Comparison of ENCODE assay signal across 3 mouse cellular contexts in the genomic region with DNA sequence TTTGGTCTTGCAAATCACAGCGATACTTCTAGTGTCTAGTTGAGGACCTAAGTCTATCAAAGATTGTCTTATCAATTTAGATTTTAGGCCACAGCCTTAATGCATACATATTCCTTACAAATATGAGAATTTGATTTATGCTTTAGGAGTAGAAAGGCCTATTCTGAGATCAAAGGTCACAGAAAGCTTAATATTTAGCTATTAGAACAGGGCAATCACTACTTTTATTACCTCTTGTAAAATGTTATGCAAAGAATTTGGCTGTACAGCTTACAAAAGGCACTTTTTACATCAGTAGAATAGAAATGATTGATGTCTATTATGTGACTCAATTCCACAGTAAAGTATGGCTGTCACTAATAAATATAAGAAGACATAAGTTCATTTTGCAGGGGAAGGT.
ATAC-seq and TF ChIP-seq lines count a peak whose summit lies in the region.
"Not testable (repeated sequence)": the region's sequence is repeated elsewhere in the genome, so short reads cannot be mapped to it uniquely, and the experiment has no call there.

No protein-coding gene starts in this region.

- H3K9ac ChIP-seq in intestine, embryonic 15.5 days; intestine, embryonic 16.5 days (ENCODE audit: low read depth, low read length); intestine, postnatal 0 days (ENCODE audit: low read depth, low read length): not testable (repeated sequence)

- not testable (repeated sequence) for H3K9me3 ChIP-seq in intestine, embryonic 15.5 days; intestine, embryonic 16.5 days (ENCODE audit: control insufficient read depth, low read length); intestine, postnatal 0 days (ENCODE audit: control insufficient read depth)

- not testable (repeated sequence) for H3K4me1 ChIP-seq in intestine, embryonic 15.5 days (replicated peaks); intestine, embryonic 16.5 days (ENCODE audit: control insufficient read depth, insufficient read depth, low read length); intestine, postnatal 0 days (replicated peaks; ENCODE audit: control insufficient read depth, insufficient read depth, low read length)

- H3K4me2 ChIP-seq in intestine, embryonic 15.5 days (replicated peaks); intestine, embryonic 16.5 days (ENCODE audit: low read depth, low read length); intestine, postnatal 0 days (replicated peaks; ENCODE audit: low read depth): not testable (repeated sequence)

- WGBS in intestine, embryonic 15.5 days: no CpG with 5 or more reads among the region's 1 CpGs
- no CpG with 5 or more reads among the region's 1 CpGs for WGBS in intestine, embryonic 16.5 days
- no CpG with 5 or more reads among the region's 1 CpGs for WGBS in intestine, postnatal 0 days

- not testable (repeated sequence) for H3K36me3 ChIP-seq in intestine, embryonic 15.5 days; intestine, embryonic 16.5 days (ENCODE audit: control insufficient read depth, insufficient read depth, low read length); intestine, postnatal 0 days (ENCODE audit: control insufficient read depth, insufficient read depth)

- TF ChIP-seq CTCF in intestine, postnatal 0 days (IDR thresholded peaks at IDR 0.05; ENCODE audit: low read depth): not testable (repeated sequence)

- not testable (repeated sequence) for H3K27ac ChIP-seq in intestine, embryonic 15.5 days; intestine, embryonic 16.5 days (ENCODE audit: low read length); intestine, postnatal 0 days (ENCODE audit: low read depth, low read length)

- peak; percentile 94 for ATAC-seq in intestine, embryonic 15.5 days
- peak; percentile 92 for ATAC-seq in intestine, embryonic 16.5 days
- peak; percentile 43; the same call in 1 of the 2 replicates for ATAC-seq in intestine, postnatal 0 days

- H3K4me3 ChIP-seq in intestine, embryonic 15.5 days (replicated peaks); intestine, embryonic 16.5 days (ENCODE audit: low read length); intestine, postnatal 0 days (ENCODE audit: low read depth, low read length): not testable (repeated sequence)

- not testable (repeated sequence) for H3K27me3 ChIP-seq in intestine, embryonic 15.5 days (replicated peaks); intestine, embryonic 16.5 days (replicated peaks; ENCODE audit: control insufficient read depth, insufficient read depth, low read length); intestine, postnatal 0 days (replicated peaks; ENCODE audit: control insufficient read depth, insufficient read depth, low read length)

Comparison
In these comparisons a context has a peak if more than half of its experiments do, and no peak if none do; other contexts are left out.
1. ATAC-seq: peak in every context shown above with its lines; median percentile 94 in intestine, embryonic 15.5 days; 92 in intestine, embryonic 16.5 days; 43 in intestine, postnatal 0 days.